Mouse (Mus musculus) ES-E14 (cell line): ENCODE results near the gene 1300017J02Rik. TPM values are rescaled to one million over a fixed set of nuclear protein-coding genes. Genes with fewer than 3 reads are reported as not detected.
A peak's percentile ranks its signal among the peaks of the same experiment; 100 is the strongest.

Source experiments
- DNase-seq: peaks from one replicate; pipeline ENCODE4 v3.0.0-alpha.2; 2013; ENCODE audit warnings: low read depth, low spot score
- H3K27ac ChIP-seq: 2 replicates; pipeline ENCODE4 v1.5.1; 2012; ENCODE audit warnings: low read depth, mild to moderate bottlenecking, low read length, moderate library complexity, mixed read lengths; ENCODE audit not compliant: poor library complexity, insufficient read depth, severe bottlenecking
- H3K36me3 ChIP-seq: 2 replicates; pipeline ENCODE4 v1.6.1; 2012; ENCODE audit warnings: mild to moderate bottlenecking, low read length, moderate library complexity, mixed read lengths; ENCODE audit not compliant: control insufficient read depth, poor library complexity, insufficient read depth, severe bottlenecking
- H3K4me1 ChIP-seq, 2 experiments: fragments of 150-350 bp in 1 of 2; sonication (generic) in 1 of 2; 2 replicates each; pipeline ENCODE4 v1.6.1; 2012; ENCODE audit warnings: low read length in 2 of 2, mild to moderate bottlenecking in 1 of 2, mixed read lengths in 1 of 2; ENCODE audit not compliant: control insufficient read depth in 2 of 2, insufficient read depth in 2 of 2, poor library complexity in 1 of 2
- H3K4me3 ChIP-seq, 2 experiments: fragments of 150-350 bp in 1 of 2; sonication (generic) in 1 of 2; 2 replicates each; pipeline ENCODE4 v1.5.1; 2012; ENCODE audit warnings: low read length in 2 of 2, low read depth in 1 of 2, mild to moderate bottlenecking in 1 of 2, mixed read lengths in 1 of 2; ENCODE audit not compliant: insufficient read depth in 1 of 2, poor library complexity in 1 of 2, severe bottlenecking in 1 of 2
- H3K9ac ChIP-seq: 2 replicates; pipeline ENCODE4 v1.6.1; 2012; ENCODE audit warnings: low read depth, mild to moderate bottlenecking, low read length, mixed read lengths; ENCODE audit not compliant: poor library complexity, insufficient read depth, severe bottlenecking
- H3K9me3 ChIP-seq: fragments of 150-350 bp; sonication (generic); 2 replicates; pipeline ENCODE4 v1.6.1; 2012; ENCODE audit warnings: low read depth, mild to moderate bottlenecking, low read length; ENCODE audit not compliant: control insufficient read depth, insufficient read depth
- CHD2 ChIP-seq: IDR thresholded peaks from 2 replicates; pipeline ENCODE4 v1.6.1; 2014; ENCODE audit warnings: mild to moderate bottlenecking, low read depth, low read length, inconsistent platforms
- HCFC1 ChIP-seq: IDR thresholded peaks from 2 replicates; pipeline ENCODE4 v1.6.1; 2012; ENCODE audit warnings: low read length, inconsistent platforms, borderline replicate concordance; ENCODE audit not compliant: insufficient read depth
- MAFK ChIP-seq: IDR thresholded peaks from 2 replicates; pipeline ENCODE4 v1.6.1; 2014; ENCODE audit warnings: mild to moderate bottlenecking, low read depth, low read length, inconsistent platforms; ENCODE audit not compliant: insufficient read depth
- ZC3H11A ChIP-seq: IDR thresholded peaks from 2 replicates; pipeline ENCODE4 v1.6.1; 2012; ENCODE audit warnings: low read depth, mild to moderate bottlenecking, inconsistent platforms, low read length, borderline replicate concordance
- ZNF384 ChIP-seq: IDR thresholded peaks from 2 replicates; pipeline ENCODE4 v1.6.1; 2012; ENCODE audit warnings: low read depth, low read length, inconsistent platforms
- in situ Hi-C, 2 experiments: fragments of 600-800 bp; cut with MboI; formaldehyde crosslinking; loops; one replicate each; pipeline ENCODE4 v1.15.1; 2025; ENCODE audit warnings: low sequenced_read_pairs in 2 of 2, inconsistent platforms in 1 of 2; ENCODE audit not compliant: unreplicated experiment in 2 of 2
- total RNA-seq: library from RNA; depleted of rRNA; stranded (reverse); fragments of 300-350 nt; gene quantifications from 2 replicates; pipeline ENCODE4 v1.2.3, GENCODE M21; 2012

The 1300017J02Rik gene
- total RNA-seq, 1 experiment, result 3.1 TPM

DNA sequence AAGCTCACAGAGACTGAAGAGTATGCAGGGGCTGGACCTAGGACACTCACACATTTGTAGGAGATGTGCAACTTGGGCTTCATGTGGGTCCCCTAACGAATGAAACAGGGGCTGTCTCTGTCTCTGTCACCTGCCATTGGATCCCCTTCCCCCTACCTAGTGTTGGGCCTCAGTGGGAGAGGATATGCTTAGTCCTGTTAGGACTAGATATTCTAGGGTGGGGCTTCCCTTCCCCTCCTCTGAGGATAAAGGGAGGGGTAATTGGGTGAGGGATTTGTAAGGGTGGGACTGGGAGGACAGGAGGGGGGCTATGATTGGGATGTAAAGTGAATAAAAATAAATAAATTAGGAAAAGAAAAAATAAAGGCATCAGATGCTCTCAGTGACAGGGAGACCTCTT lies 29.2 kb downstream of the 1300017J02Rik start:
- no peak for TF ChIP-seq HCFC1
- TF ChIP-seq CHD2, result no peak
- no peak for TF ChIP-seq ZNF384
- no peak for TF ChIP-seq ZC3H11A
- no peak for TF ChIP-seq MAFK
- H3K27ac ChIP-seq, result no peak overlapping the region
- H3K4me1 ChIP-seq, result no peaks in the 10 kb centered on the region
- in situ Hi-C loops, result no loop called here
- H3K36me3 ChIP-seq, result no peaks in the 10 kb centered on the region
- H3K9me3 ChIP-seq, result no peaks in the 10 kb centered on the region
- H3K9ac ChIP-seq, result no peak overlapping the region
- H3K4me3 ChIP-seq, result no peak overlapping the region
- no peak for DNase-seq

DNA sequence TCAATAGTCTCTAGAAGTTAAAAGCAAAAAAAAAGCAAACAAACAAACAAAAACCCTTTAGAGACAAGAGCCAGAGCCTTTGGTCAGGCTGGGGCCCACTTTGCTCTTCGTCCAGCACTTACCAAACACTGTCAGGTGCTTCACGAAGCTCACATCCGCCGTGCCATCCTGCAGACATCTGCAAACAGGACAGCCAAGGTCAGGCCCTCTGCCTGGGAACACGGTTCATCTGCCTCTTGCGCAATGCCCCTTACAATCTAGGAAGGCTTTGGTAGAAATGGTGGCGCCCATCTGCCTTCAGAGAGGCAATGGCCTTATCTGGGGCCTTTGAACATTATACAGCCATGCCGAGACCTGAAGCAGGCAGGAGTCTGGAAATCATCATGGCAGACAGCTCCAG lies 30.1 kb downstream of the 1300017J02Rik start:
- no peaks in the 10 kb centered on the region for H3K9me3 ChIP-seq
- H3K36me3 ChIP-seq, result no peaks in the 10 kb centered on the region
- no peak overlapping the region for H3K4me3 ChIP-seq
- no peak overlapping the region for H3K9ac ChIP-seq
- TF ChIP-seq CHD2, result no peak
- TF ChIP-seq ZNF384, result no peak
- TF ChIP-seq MAFK, result no peak
- no peak for TF ChIP-seq HCFC1
- no peak for TF ChIP-seq ZC3H11A
- H3K27ac ChIP-seq, result no peak overlapping the region
- DNase-seq, result no peak
- in situ Hi-C loops, result no loop called here
- no peaks in the 10 kb centered on the region for H3K4me1 ChIP-seq

- H3K4me1 ChIP-seq, result no peaks in the 10 kb centered on the region
- H3K36me3 ChIP-seq, result no peaks in the 10 kb centered on the region
- H3K9ac ChIP-seq, result no peak overlapping the region
- no peak overlapping the region for H3K4me3 ChIP-seq
- no peak for TF ChIP-seq HCFC1
- TF ChIP-seq ZNF384, result no peak
- no peak for TF ChIP-seq ZC3H11A
- no peak for TF ChIP-seq MAFK
- TF ChIP-seq CHD2, result no peak
- H3K9me3 ChIP-seq, result no peaks in the 10 kb centered on the region
- in situ Hi-C loops, result no loop called here
- no peak overlapping the region for H3K27ac ChIP-seq
- DNase-seq, result no peak
Measured at GRCm38 (mm10) chr9:103271104-103271503, 33.8 kb downstream of the 1300017J02Rik start.

DNA sequence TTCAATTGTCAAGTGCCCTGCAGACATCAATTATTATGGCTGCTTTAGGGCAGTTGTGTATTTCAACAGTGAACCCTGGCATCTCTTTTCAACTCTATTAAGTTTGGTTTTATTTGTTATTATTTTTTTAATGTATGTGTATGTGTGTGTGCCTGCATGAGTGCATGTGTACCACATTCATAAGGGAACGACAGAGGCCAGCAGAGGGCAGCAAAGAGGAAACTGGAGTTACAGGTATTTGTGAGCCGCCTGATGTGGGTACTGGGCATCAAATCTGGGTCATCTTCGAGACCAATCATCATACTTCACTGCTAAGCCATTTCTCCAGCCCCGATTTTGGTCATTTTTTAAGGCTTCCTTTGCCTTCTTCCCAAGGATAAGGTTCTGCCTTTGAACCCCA lies 39.1 kb downstream of the 1300017J02Rik start:
- Histone ChIP-seq H3K4me3 (no peak overlapping the region), H3K36me3 (no peaks in the 10 kb centered on the region), H3K9me3 (no peaks in the 10 kb centered on the region), H3K27ac (no peak overlapping the region), H3K9ac (no peak overlapping the region), H3K4me1 (no peaks in the 10 kb centered on the region)
- in situ Hi-C loops, result no loop called here
- peak; percentile 22 for DNase-seq
- TF ChIP-seq ZNF384 (no peak), ZC3H11A (no peak), HCFC1 (no peak), CHD2 (no peak), MAFK (no peak)

- Histone ChIP-seq H3K36me3 (no peaks in the 10 kb centered on the region), H3K4me3 (no peak overlapping the region), H3K27ac (no peak overlapping the region), H3K9me3 (no peaks in the 10 kb centered on the region), H3K4me1 (no peaks in the 10 kb centered on the region), H3K9ac (no peak overlapping the region)
- TF ChIP-seq ZNF384 (no peak), CHD2 (no peak), MAFK (no peak), ZC3H11A (no peak), HCFC1 (no peak)
- DNase-seq, result no peak
- in situ Hi-C loops, result no loop called here
Measured at GRCm38 (mm10) chr9:103252906-103253305, 52.0 kb downstream of the 1300017J02Rik start.
